In genomic region chr1:134708801-134709385, GRCm38 (mm10) we compare ENCODE assay signal across 8 mouse cellular contexts.
A peak's percentile ranks its signal among the peaks of the same experiment; 100 is the strongest.
DNase-seq lines count a peak whose midpoint lies in the region; ATAC-seq and TF ChIP-seq lines count a peak whose summit lies in the region.

No protein-coding gene starts in this region.

- DNase-seq in kidney, adult 18-20 months = peak; percentile 21
- DNase-seq in kidney, adult 2 months = no peak
- peak; percentile 21 for DNase-seq in T-cell, adult 2 months (ENCODE audit: low spot score)
- no peak for DNase-seq in gastrocnemius, adult 8-10 months (ENCODE audit: low spot score in 2 of 2)

- 0 out of 2 replicates have a peak, but pooled peaks cover 2% of the 10 kb centered on the region for H3K27me3 ChIP-seq in kidney, adult 2 months (replicated peaks; ENCODE audit: control insufficient read depth, insufficient read depth, low read length)
- H3K27me3 ChIP-seq in embryonic facial prominence, embryonic 15.5 days = peaks cover 75% of the 10 kb centered on the region
- H3K27me3 ChIP-seq in intestine, embryonic 15.5 days (replicated peaks) = peaks cover 22% of the 10 kb centered on the region
- peaks cover 14% of the 10 kb centered on the region for H3K27me3 ChIP-seq in small intestine, adult 2 months (ENCODE audit: control insufficient read depth, insufficient read depth, low read length)

- H3K27ac ChIP-seq in kidney, adult 2 months (ENCODE audit: insufficient read depth, low read depth, low read length) = no peak overlapping the region
- no peak overlapping the region for H3K27ac ChIP-seq in embryonic facial prominence, embryonic 15.5 days (replicated peaks)
- H3K27ac ChIP-seq in intestine, embryonic 15.5 days = no peak overlapping the region
- no peak overlapping the region for H3K27ac ChIP-seq in small intestine, adult 2 months (ENCODE audit: insufficient read depth, low read depth, low read length)

- 1% methylated on average over 46 of the region's 46 CpGs for WGBS in kidney, adult 2 months
- WGBS in embryonic facial prominence, embryonic 15.5 days = under 1% methylated on average over 46 of the region's 46 CpGs
- WGBS in intestine, embryonic 15.5 days = under 1% methylated on average over 46 of the region's 46 CpGs
- WGBS in small intestine, adult 2 months = under 1% methylated on average over 46 of the region's 46 CpGs

- no peak for TF ChIP-seq CTCF in kidney, adult 2 months (conservative IDR thresholded peaks at IDR 0.05; ENCODE audit: insufficient read depth, insufficient read length, low read depth, low read length)
- TF ChIP-seq CTCF in small intestine, adult 2 months (IDR thresholded peaks at IDR 0.05; ENCODE audit: extremely low read depth, insufficient read length, insufficient replicate concordance, low read depth, low read length) = no peak

- H3K4me3 ChIP-seq in kidney, adult 2 months (ENCODE audit: insufficient read depth, low read depth, low read length) = no peak overlapping the region
- H3K4me3 ChIP-seq in embryonic facial prominence, embryonic 15.5 days (replicated peaks) = peak overlapping the region; percentile 50
- peak overlapping the region; percentile 52 for H3K4me3 ChIP-seq in intestine, embryonic 15.5 days (replicated peaks)
- peak overlapping the region; percentile 34 for H3K4me3 ChIP-seq in small intestine, adult 2 months (ENCODE audit: low read depth, low read length)

- H3K36me3 ChIP-seq in kidney, adult 2 months (ENCODE audit: control insufficient read depth, insufficient read depth, low read length) = no peaks in the 10 kb centered on the region
- no peaks in the 10 kb centered on the region for H3K36me3 ChIP-seq in embryonic facial prominence, embryonic 15.5 days
- no peaks in the 10 kb centered on the region for H3K36me3 ChIP-seq in intestine, embryonic 15.5 days
- no peaks in the 10 kb centered on the region for H3K36me3 ChIP-seq in small intestine, adult 2 months (ENCODE audit: control insufficient read depth, insufficient read depth, low read length)

- no peaks in the 10 kb centered on the region for H3K9me3 ChIP-seq in embryonic facial prominence, embryonic 15.5 days (replicated peaks)
- H3K9me3 ChIP-seq in intestine, embryonic 15.5 days = no peaks in the 10 kb centered on the region

- H3K9ac ChIP-seq in embryonic facial prominence, embryonic 15.5 days = peak overlapping the region; percentile 31; the same call in 1 of the 2 replicates
- peak overlapping the region; percentile 45 for H3K9ac ChIP-seq in intestine, embryonic 15.5 days

- H3K4me1 ChIP-seq in kidney, adult 2 months (ENCODE audit: control insufficient read depth, insufficient read depth, low read length) = no peaks in the 10 kb centered on the region
- peaks cover 24% of the 10 kb centered on the region for H3K4me1 ChIP-seq in embryonic facial prominence, embryonic 15.5 days
- H3K4me1 ChIP-seq in intestine, embryonic 15.5 days (replicated peaks) = peaks cover 21% of the 10 kb centered on the region
- H3K4me1 ChIP-seq in small intestine, adult 2 months (ENCODE audit: control insufficient read depth, insufficient read depth, insufficient read length, low read length) = peaks cover 3% of the 10 kb centered on the region; the same call in 1 of the 2 replicates

- TF ChIP-seq POLR2A in kidney, adult 2 months (IDR thresholded peaks at IDR 0.05; ENCODE audit: low read depth, low read length) = no peak
- TF ChIP-seq POLR2A in small intestine, adult 2 months (IDR thresholded peaks at IDR 0.05; ENCODE audit: low read depth, low read length) = no peak

- peak overlapping the region; percentile 95 for H3K4me2 ChIP-seq in embryonic facial prominence, embryonic 15.5 days (replicated peaks)
- H3K4me2 ChIP-seq in intestine, embryonic 15.5 days (replicated peaks) = peak overlapping the region; percentile 99

- ATAC-seq in embryonic facial prominence, embryonic 15.5 days (ENCODE audit: insufficient number of reproducible peaks, low FRiP score, low TSS enrichment, low read depth) = 0 out of 2 replicates have a peak, but pooled peaks have one; percentile 1
- peak; percentile 54 for ATAC-seq in intestine, embryonic 15.5 days
- peak; percentile 30; the same call in 1 of the 2 replicates for ATAC-seq in megakaryocyte progenitor cell, adult 5-6 weeks (replicated peaks; ENCODE audit: poor library complexity)

Comparison
In these comparisons a context has a peak if more than half of its experiments do, and no peak if none do; other contexts are left out.
1. DNase-seq: peak in kidney, adult 18-20 months (single experiment) and T-cell, adult 2 months (single experiment); none in kidney, adult 2 months (single experiment) and gastrocnemius, adult 8-10 months (0 of 2).
2. ATAC-seq: peak in every context shown above with its lines; median percentile 54 in intestine, embryonic 15.5 days; 30 in megakaryocyte progenitor cell, adult 5-6 weeks; 1 in embryonic facial prominence, embryonic 15.5 days.